Mouse (Mus musculus) heart, postnatal 10 days (tissue): ENCODE measurements around the gene Phldb2. TPM values are rescaled to one million over a fixed set of nuclear protein-coding genes. Genes with fewer than 3 reads are reported as not detected.

Experiments
- DNase-seq, 2 experiments: peaks; one replicate each; pipeline ENCODE4 v3.0.0; 2021
- intact Hi-C: fragments of 180-260 bp; cut with DNase I; formaldehyde crosslinking; loops from one replicate; pipeline ENCODE4 v1.15.1; 2025
- total RNA-seq, 2 experiments: library from RNA; stranded (reverse); gene quantifications; 2 replicates each; pipeline ENCODE4 v1.2.3; 2021

Phldb2 gene
- total RNA-seq, 2 experiments from 2014 or later, result 39.9 to 61.7 TPM

GRCm38 (mm10) chr16:45810829-45811326 is 142.5 kb downstream of the Phldb2 start:
- intact Hi-C loops, result no loop called here

GRCm38 (mm10) chr16:45810155-45810554 is 143.2 kb downstream of the Phldb2 start:
- intact Hi-C loops, result no loop called here
- peak; percentile 56 to 58 for DNase-seq

More at GRCm38 (mm10) chr16:45810829-45811326, 142.5 kb downstream of the Phldb2 start:
- peak in 1 of 2 experiments; percentile 23 for DNase-seq

GRCm38 (mm10) chr16:45804708-45805107 is 148.7 kb downstream of the Phldb2 start:
- no peak for DNase-seq
- intact Hi-C loops, result no loop called here

- no peak for DNase-seq
- intact Hi-C loops, result no loop called here
These were observed 153.0 kb downstream of the Phldb2 start for GRCm38 (mm10) chr16:45800406-45800805.

GRCm38 (mm10) chr16:45799150-45799549 is 154.2 kb downstream of the Phldb2 start:
- intact Hi-C loops, result loop anchor here (5.0 kb wide), 2 partner anchors 42 to 43 kb away; no protein-coding TSS in a partner anchor
- DNase-seq, result no peak

- DNase-seq, result no peak
- intact Hi-C loops, result loop anchor here (5.0 kb wide), 2 partner anchors 41 to 44 kb away; no protein-coding TSS in a partner anchor
These were observed 154.8 kb downstream of the Phldb2 start for GRCm38 (mm10) chr16:45798591-45798990.

- intact Hi-C loops, result loop anchor here (5.0 kb wide), 2 partner anchors 40 to 45 kb away; no protein-coding TSS in a partner anchor
- peak; percentile 74 to 77 for DNase-seq
These were observed 156.6 kb downstream of the Phldb2 start for GRCm38 (mm10) chr16:45796815-45797214.

- no peak for DNase-seq
- intact Hi-C loops, result loop anchor here (5.0 kb wide), 2 partner anchors 38 to 47 kb away; no protein-coding TSS in a partner anchor
These were observed 158.2 kb downstream of the Phldb2 start for GRCm38 (mm10) chr16:45795188-45795693.

GRCm38 (mm10) chr16:45792781-45793180 is 160.6 kb downstream of the Phldb2 start:
- intact Hi-C loops, result no loop called here
- DNase-seq, result no peak

GRCm38 (mm10) chr16:45791286-45791685 is 162.1 kb downstream of the Phldb2 start:
- intact Hi-C loops, result no loop called here
- DNase-seq, result no peak

- intact Hi-C loops, result no loop called here
- no peak for DNase-seq
These were observed 164.1 kb downstream of the Phldb2 start for GRCm38 (mm10) chr16:45789311-45789710.

GRCm38 (mm10) chr16:45787650-45788049 is 165.7 kb downstream of the Phldb2 start:
- DNase-seq, result no peak
- intact Hi-C loops, result no loop called here

GRCm38 (mm10) chr16:45786639-45787038 is 166.8 kb downstream of the Phldb2 start:
- intact Hi-C loops, result no loop called here
- no peak for DNase-seq

- intact Hi-C loops, result loop anchor here (2.0 kb wide), 1 partner anchor 13 kb away; no protein-coding TSS in a partner anchor
- DNase-seq, result no peak
These were observed 173.4 kb downstream of the Phldb2 start for GRCm38 (mm10) chr16:45780001-45780400.

- intact Hi-C loops, result no loop called here
- DNase-seq, result no peak
These were observed 178.6 kb downstream of the Phldb2 start for GRCm38 (mm10) chr16:45774813-45775212.

GRCm38 (mm10) chr16:45770914-45771313 is 182.5 kb downstream of the Phldb2 start:
- DNase-seq, result no peak
- intact Hi-C loops, result no loop called here

- DNase-seq, result no peak
- intact Hi-C loops, result loop anchor here (2.0 kb wide), 1 partner anchor 13 kb away; no protein-coding TSS in a partner anchor
These were observed 185.4 kb downstream of the Phldb2 start for GRCm38 (mm10) chr16:45767853-45768640.

GRCm38 (mm10) chr16:45767434-45767833 is 186.0 kb downstream of the Phldb2 start:
- intact Hi-C loops, result loop anchor here (2.0 kb wide), 1 partner anchor 13 kb away; no protein-coding TSS in a partner anchor
- no peak for DNase-seq

GRCm38 (mm10) chr16:45765801-45766494 is 187.4 kb downstream of the Phldb2 start:
- intact Hi-C loops, result loop anchor here (2.0 kb wide), 1 partner anchor 15 kb away; no protein-coding TSS in a partner anchor
- DNase-seq, result no peak

- intact Hi-C loops, result no loop called here
- DNase-seq, result no peak
These were observed 188.3 kb downstream of the Phldb2 start for GRCm38 (mm10) chr16:45765102-45765501.
